Mouse (Mus musculus) brain, embryonic 14.5 days (tissue): Measurements from ENCODE around the gene Tmed9.

ENCODE experiments used
- CTCF ChIP-seq: fragments of 200-500 bp; IDR thresholded peaks from 2 replicates; pipeline ENCODE4 v1.5.1; 2012; ENCODE audit warnings: inconsistent platforms, mild to moderate bottlenecking, moderate library complexity, borderline replicate concordance; ENCODE audit not compliant: insufficient read depth, insufficient read length; ENCODE audit errors: extremely low read depth
- POLR2A ChIP-seq: fragments of 200-500 bp; IDR thresholded peaks from 2 replicates; pipeline ENCODE4 v1.6.1; 2012; ENCODE audit warnings: mild to moderate bottlenecking, inconsistent platforms, borderline replicate concordance; ENCODE audit not compliant: poor library complexity, insufficient read depth, insufficient read length, severe bottlenecking; ENCODE audit errors: extremely low read depth

DNA sequence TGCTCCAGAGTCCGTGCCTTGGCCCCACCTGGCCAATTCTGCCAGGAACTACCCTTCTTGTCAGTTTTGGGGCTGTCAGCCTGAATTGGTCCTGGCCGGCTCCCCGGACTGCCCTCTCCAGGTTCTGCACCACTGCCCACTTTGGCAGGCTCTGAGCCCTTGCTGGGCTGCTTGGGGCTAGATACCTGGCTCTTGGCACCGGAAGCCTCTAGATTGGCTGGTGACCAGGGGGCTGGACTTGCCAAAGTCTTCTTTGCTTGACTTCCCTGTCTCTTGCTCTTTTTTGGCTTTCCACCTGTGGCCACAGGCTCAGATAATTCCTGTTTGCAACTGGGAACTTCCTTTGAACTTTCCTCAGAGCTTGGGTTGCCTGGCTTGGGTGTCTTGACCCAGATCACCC lies 30.6 kb upstream of the Tmed9 start:
- TF ChIP-seq POLR2A (no peak), CTCF (no peak)
